Mouse (Mus musculus) heart, postnatal 4 days (tissue): ENCODE results near the gene Tlr2. TPM values are rescaled to one million over a fixed set of nuclear protein-coding genes. Genes with fewer than 3 reads are reported as not detected.

Source experiments
- DNase-seq: peaks from one replicate; pipeline ENCODE4 v3.0.0; 2021
- total RNA-seq, 2 experiments: library from RNA; stranded (reverse); gene quantifications; 2 replicates each; pipeline ENCODE4 v1.2.3; 2021

Gene Tlr2
- total RNA-seq, 2 experiments from 2014 or later = 1.5 to 1.6 TPM

GRCm38 (mm10) chr3:83827684-83828083 lies 13.9 kb downstream of the Tlr2 start:
- DNase-seq = no peak

GRCm38 (mm10) chr3:83823774-83824173 lies 17.8 kb downstream of the Tlr2 start:
- no peak for DNase-seq

DNA sequence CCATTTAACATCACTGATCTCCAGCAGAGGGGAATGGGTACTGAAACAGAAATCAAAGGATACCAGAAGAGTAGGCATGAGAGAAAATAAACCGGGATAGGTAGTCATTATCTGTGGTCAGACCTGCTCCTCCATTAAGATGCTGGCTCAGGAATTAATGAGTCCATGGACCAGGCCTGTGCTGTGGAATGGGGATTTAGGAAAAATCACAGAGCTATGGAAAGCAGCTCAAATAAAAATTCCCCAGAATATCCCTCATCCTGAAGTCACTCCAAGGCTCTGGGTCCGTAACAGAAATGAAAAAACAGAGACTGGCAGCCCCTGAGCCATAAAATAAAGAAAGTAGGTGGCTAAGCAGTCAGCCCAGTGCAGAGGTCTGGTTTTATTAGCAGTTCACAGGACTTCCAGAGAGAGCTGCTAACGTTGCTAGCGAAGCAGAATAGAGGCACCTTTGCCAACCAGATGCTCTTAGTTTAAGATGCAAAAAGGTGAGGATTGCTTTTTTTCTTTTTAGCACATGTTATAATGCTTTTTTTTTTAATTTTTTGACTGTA lies 25.1 kb downstream of the Tlr2 start:
- DNase-seq = no peak

GRCm38 (mm10) chr3:83812863-83813262 lies 28.7 kb downstream of the Tlr2 start:
- no peak for DNase-seq

GRCm38 (mm10) chr3:83811987-83812386 lies 29.6 kb downstream of the Tlr2 start:
- DNase-seq = no peak

GRCm38 (mm10) chr3:83808483-83808882 lies 33.1 kb downstream of the Tlr2 start:
- DNase-seq = no peak

DNA sequence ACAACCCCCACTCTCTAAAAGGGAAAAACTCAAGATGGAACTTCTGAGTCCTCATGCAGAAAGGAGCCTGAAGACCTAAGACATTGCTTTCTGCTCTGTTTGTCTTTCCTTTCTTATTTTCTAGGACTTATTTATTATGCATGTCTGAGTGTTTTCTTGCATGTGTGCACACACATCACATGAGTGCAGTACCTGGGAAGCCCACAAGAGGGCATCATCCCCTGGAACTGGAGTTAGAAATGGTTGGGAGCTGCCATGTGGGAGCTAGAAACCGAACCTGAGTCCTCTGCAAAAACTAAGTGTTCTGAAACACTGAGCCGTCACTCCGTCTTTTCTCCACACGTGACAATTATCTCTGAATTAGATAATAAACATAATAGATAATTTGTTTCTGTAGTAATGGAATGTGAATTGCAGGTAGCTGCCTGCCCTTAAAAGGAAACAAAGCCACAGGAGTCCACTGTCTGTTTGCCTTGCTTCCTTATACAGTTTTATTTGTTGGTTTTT lies 39.9 kb downstream of the Tlr2 start:
- DNase-seq = no peak

DNA sequence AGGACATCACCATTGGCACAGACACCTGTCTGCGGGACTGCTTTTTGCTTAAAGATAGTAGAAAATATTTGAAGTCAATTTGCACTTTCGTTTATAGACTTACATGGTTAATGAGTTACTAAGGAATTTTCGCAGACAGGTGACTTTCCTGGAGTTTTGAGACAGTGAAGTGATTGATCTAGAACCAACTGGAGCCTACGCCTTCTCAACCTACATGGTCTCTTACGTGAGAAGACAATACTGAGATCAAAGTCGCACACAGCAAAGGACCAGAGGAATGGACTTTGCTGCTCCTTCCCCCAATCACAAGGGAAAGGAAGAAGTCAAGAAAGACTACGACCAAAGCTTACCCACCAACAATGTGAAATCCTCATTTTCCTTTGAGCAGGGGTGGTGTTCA lies 42.1 kb downstream of the Tlr2 start:
- no peak for DNase-seq

DNA sequence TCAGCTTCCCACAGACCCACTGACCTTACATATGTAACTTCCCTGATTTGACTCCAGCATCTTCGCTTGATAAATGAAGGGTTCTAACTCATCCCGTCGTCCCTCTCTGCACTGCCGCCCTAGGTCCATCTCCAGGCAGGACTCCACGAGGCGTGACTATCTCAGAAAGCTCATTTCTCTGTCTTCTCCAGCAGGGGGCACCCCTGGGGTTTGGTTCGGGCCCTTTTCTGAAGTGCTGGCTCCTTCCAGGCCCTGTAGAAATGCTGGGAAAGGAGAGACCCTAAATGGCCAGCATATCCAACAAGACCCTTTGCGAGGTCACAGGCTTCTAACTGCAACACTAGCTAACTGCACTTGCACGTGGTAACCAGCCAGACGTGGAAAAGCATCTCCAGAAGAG lies 43.7 kb downstream of the Tlr2 start:
- peak; percentile 67 for DNase-seq

- DNase-seq = no peak
Observed at GRCm38 (mm10) chr3:83797098-83797497, 44.5 kb downstream of the Tlr2 start.

- DNase-seq = no peak
Observed at GRCm38 (mm10) chr3:83791444-83791843, 50.1 kb downstream of the Tlr2 start.

GRCm38 (mm10) chr3:83789651-83790451 lies 51.7 kb downstream of the Tlr2 start:
- DNase-seq = peak; percentile 22

DNA sequence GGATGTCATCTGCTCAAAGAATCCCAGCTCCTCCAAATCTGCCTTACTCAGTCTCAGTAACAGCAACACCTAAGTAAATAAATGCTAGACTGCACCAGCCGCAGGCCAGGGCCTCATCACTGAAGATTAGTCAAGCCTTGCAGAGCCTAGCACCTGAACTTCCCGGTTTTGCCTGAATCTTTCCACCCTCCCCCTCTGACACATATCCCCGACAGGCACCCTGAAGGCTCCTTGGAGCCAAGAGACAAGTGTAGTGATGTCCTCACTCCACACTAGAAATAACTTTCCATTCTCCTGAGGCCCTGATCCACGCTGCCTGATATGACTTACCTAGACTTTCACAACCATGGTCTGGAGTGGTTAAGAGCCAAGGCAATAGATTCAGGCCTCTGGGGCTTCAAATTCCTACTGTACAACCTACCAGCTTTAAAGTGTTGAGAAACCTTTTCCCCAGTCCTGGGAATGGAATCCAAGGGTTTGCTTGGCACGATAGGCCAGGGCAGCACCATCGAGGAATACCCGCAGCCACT lies 53.7 kb downstream of the Tlr2 start:
- DNase-seq = no peak

- DNase-seq = no peak
Observed at GRCm38 (mm10) chr3:83787086-83787485, 54.5 kb downstream of the Tlr2 start.

Other genes starting within 250 kb of the Tlr2 start
- 10 to 100 TPM; 56.2 to 63.9 TPM for gene Sfrp2, start 75.4 kb downstream of the Tlr2 start, total RNA-seq
- gene Tmem131l, start 198.4 kb upstream of the Tlr2 start, total RNA-seq = 10 to 100 TPM; 32.7 to 41.7 TPM